ENCODE assay signal across 22 mouse cellular contexts in the genomic region with DNA sequence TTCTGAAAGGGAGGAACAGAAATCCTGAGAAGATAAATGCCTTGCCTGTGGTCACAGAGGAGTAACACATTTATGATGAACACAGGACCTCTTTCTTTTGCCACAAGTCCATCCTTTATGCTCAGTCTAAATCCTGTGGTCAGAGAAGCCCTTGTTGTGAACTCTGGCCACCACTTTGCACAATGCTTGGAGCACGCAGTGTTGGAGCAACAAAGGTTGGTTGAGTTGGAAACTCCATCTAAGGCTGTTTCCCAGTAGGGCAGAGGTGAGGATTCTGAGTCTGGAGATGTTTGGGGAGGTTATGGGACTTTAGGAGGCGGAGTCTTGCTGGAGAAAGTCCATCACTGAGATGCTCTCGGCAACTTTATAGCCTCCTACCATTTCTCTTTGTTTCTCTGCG. TPM values are rescaled to one million over a fixed set of nuclear protein-coding genes. Genes with fewer than 3 reads are reported as not detected.
"Had no signal": no experiment of that assay in that cellular context is flagged by ENCODE, and none has a peak within 500 bp of the region (broad histone marks: within the 10 kb centered on the region; RNA-seq: fewer than 3 reads in every experiment).

No protein-coding gene starts in this region.

- H3K4me1 ChIP-seq: limb, embryonic 13.5 days; liver, embryonic 15.5 days had no signal

- H3K9ac ChIP-seq: limb, embryonic 13.5 days; liver, embryonic 15.5 days; lung, embryonic 14.5 days; neural tube, embryonic 15.5 days; stomach, embryonic 15.5 days had no signal

- H3K4me2 ChIP-seq: limb, embryonic 13.5 days; liver, embryonic 11.5 days; liver, embryonic 15.5 days; lung, embryonic 14.5 days; neural tube, embryonic 15.5 days; stomach, embryonic 15.5 days had no signal

- DNase-seq: kidney, adult 9 months; kidney, postnatal 36 days; left cerebral cortex, postnatal 4 days; lung, embryonic 14.5 days; lung, postnatal 10 days; lung, postnatal 4 days; midbrain, embryonic 14.5 days; thymus, postnatal 4 days had no signal

- H3K4me3 ChIP-seq: limb, embryonic 13.5 days; liver, embryonic 15.5 days; midbrain, embryonic 10.5 days; myocyte; neural tube, embryonic 15.5 days; stomach, embryonic 15.5 days had no signal

- H3K27me3 ChIP-seq: limb, embryonic 13.5 days; neural tube, embryonic 15.5 days; stomach, embryonic 15.5 days had no signal

- H3K9me3 ChIP-seq: limb, embryonic 13.5 days; liver, embryonic 15.5 days; midbrain, embryonic 10.5 days; neural tube, embryonic 15.5 days; stomach, embryonic 15.5 days had no signal

- H3K36me3 ChIP-seq: limb, embryonic 13.5 days; liver, embryonic 15.5 days; midbrain, embryonic 10.5 days; neural tube, embryonic 15.5 days; stomach, embryonic 15.5 days had no signal

- H3K27ac ChIP-seq: kidney, postnatal 0 days; limb, embryonic 13.5 days; liver, embryonic 15.5 days; midbrain, embryonic 10.5 days; neural tube, embryonic 15.5 days; stomach, embryonic 15.5 days had no signal

RNA-seq across cellular contexts. Expression of gene F3, which starts 16.2 kb away (rescaled TPM):
- total RNA-seq: megakaryocyte, adult 5-6 weeks had no signal

RNA-seq across cellular contexts. Expression of gene 4930432M17Rik, which starts 36.5 kb away (rescaled TPM):
- total RNA-seq: layer of hippocampus, adult 18-20 months; layer of hippocampus, postnatal 14 days; left cerebral cortex, adult 18-20 months; left cerebral cortex, postnatal 10 days; left cerebral cortex, postnatal 4 days; megakaryocyte, adult 5-6 weeks had no signal
- polyA plus RNA-seq: kidney, postnatal 0 days; limb, embryonic 13.5 days; liver, embryonic 11.5 days; liver, embryonic 15.5 days; lung, embryonic 14.5 days; midbrain, embryonic 10.5 days; midbrain, embryonic 14.5 days; myocyte; neural tube, embryonic 11.5 days; neural tube, embryonic 15.5 days; stomach, embryonic 15.5 days had no signal
